Mouse (Mus musculus) myocyte (in vitro differentiated cells): ENCODE results near the gene Rmdn2. TPM values are rescaled to one million over a fixed set of nuclear protein-coding genes. Genes with fewer than 3 reads are reported as not detected.
A peak's percentile ranks its signal among the peaks of the same experiment; 100 is the strongest.

ENCODE experiments used
- H3K27me3 ChIP-seq: one replicate; pipeline ENCODE4 v1.6.1; 2011; ENCODE audit not compliant: control insufficient read depth, insufficient read depth, insufficient read length
- H3K36me3 ChIP-seq: one replicate; pipeline ENCODE4 v1.6.1; 2011; ENCODE audit not compliant: control insufficient read depth, insufficient read depth
- H3K4me2 ChIP-seq: one replicate; pipeline ENCODE4 v1.6.1; 2011; ENCODE audit warnings: low read depth, control low read depth
- H3K4me3 ChIP-seq: one replicate; pipeline ENCODE4 v1.5.1; 2011; ENCODE audit warnings: mild to moderate bottlenecking, control low read depth, moderate library complexity
- H3K79me2 ChIP-seq: one replicate; pipeline ENCODE4 v1.6.1; 2011; ENCODE audit not compliant: control insufficient read depth, insufficient read depth
- H3ac ChIP-seq: one replicate; pipeline ENCODE4 v1.6.1; 2011; ENCODE audit not compliant: control insufficient read depth, insufficient read length
- CEBPB ChIP-seq: IDR thresholded peaks from 2 replicates; pipeline ENCODE4 v1.6.1; 2011; ENCODE audit warnings: mild to moderate bottlenecking, moderate library complexity; ENCODE audit not compliant: poor library complexity, insufficient read depth, severe bottlenecking
- E2F4 ChIP-seq: IDR thresholded peaks from one replicate; pipeline ENCODE4 v1.6.1; 2011; ENCODE audit warnings: mild to moderate bottlenecking, control low read depth, moderate library complexity; ENCODE audit not compliant: insufficient read depth
- MAX ChIP-seq: IDR thresholded peaks from one replicate; pipeline ENCODE4 v1.6.1; 2011; ENCODE audit warnings: low read depth, mild to moderate bottlenecking, control low read depth
- MYOD1 ChIP-seq, 3 experiments: IDR thresholded peaks; one replicate each; pipeline ENCODE4 v1.6.1; 2011; ENCODE audit warnings: control low read depth in 2 of 3, low read depth in 2 of 3, mild to moderate bottlenecking in 2 of 3, moderate library complexity in 1 of 3; ENCODE audit not compliant: insufficient read length in 2 of 3, control insufficient read depth in 1 of 3
- MYOG ChIP-seq, 3 experiments: IDR thresholded peaks; one replicate each; pipeline ENCODE4 v1.6.1; 2011; ENCODE audit warnings: control low read depth in 2 of 3, low read depth in 2 of 3, mild to moderate bottlenecking in 2 of 3; ENCODE audit not compliant: insufficient read length in 2 of 3, control insufficient read depth in 1 of 3, insufficient read depth in 1 of 3
- POLR2A ChIP-seq: IDR thresholded peaks from one replicate; pipeline ENCODE4 v1.6.1; 2011; ENCODE audit warnings: low read depth, mild to moderate bottlenecking, control low read depth, moderate library complexity; ENCODE audit not compliant: insufficient read length
- POLR2AphosphoS2 ChIP-seq: IDR thresholded peaks from one replicate; pipeline ENCODE4 v1.6.1; 2011; ENCODE audit warnings: low read depth, control low read depth; ENCODE audit not compliant: insufficient read length
- REST ChIP-seq: IDR thresholded peaks from one replicate; pipeline ENCODE4 v1.6.1; 2011; ENCODE audit warnings: mild to moderate bottlenecking, control low read depth, moderate library complexity; ENCODE audit not compliant: insufficient read depth, insufficient read length
- SRF ChIP-seq: IDR thresholded peaks from one replicate; pipeline ENCODE4 v1.6.1; 2011; ENCODE audit warnings: low read depth; ENCODE audit not compliant: control insufficient read depth, insufficient read length
- TCF12 ChIP-seq: IDR thresholded peaks from one replicate; pipeline ENCODE4 v1.6.1; 2011; ENCODE audit warnings: mild to moderate bottlenecking, control low read depth; ENCODE audit not compliant: poor library complexity, insufficient read depth, severe bottlenecking
- TCF3 ChIP-seq: IDR thresholded peaks from one replicate; pipeline ENCODE4 v1.6.1; 2011; ENCODE audit warnings: low read depth, control low read depth; ENCODE audit not compliant: insufficient read length
- USF1 ChIP-seq: IDR thresholded peaks from one replicate; pipeline ENCODE4 v1.6.1; 2011; ENCODE audit warnings: low read depth, mild to moderate bottlenecking, control low read depth, moderate library complexity
- polyA plus RNA-seq: library from polyadenylated mRNA; unstranded; fragments of >200 nt; fragmentation: generic; extraction: Trizol; gene quantifications from one replicate; pipeline ENCODE4 v1.2.1, GENCODE M21; 2012; ENCODE audit warnings: missing spikeins

The Rmdn2 gene
- polyA plus RNA-seq, 1 experiment: 1.6 TPM

- no peaks in the 10 kb centered on the region for H3K36me3 ChIP-seq
- TF ChIP-seq MYOD1 (IDR thresholded peaks at IDR 0.05; ENCODE audit: control insufficient read depth in 1 of 3, insufficient read length in 2 of 3, low read depth in 2 of 3) (no peak), TCF3 (no peak), REST (no peak), SRF (no peak), POLR2A (no peak), POLR2AphosphoS2 (no peak), CEBPB (no peak), USF1 (no peak), MAX (no peak)
These were observed 101.6 kb downstream of the Rmdn2 start for GRCm38 (mm10) chr17:79713276-79713642.

GRCm38 (mm10) chr17:79713643-79714367 is 102.1 kb downstream of the Rmdn2 start:
- no peaks in the 10 kb centered on the region for H3K27me3 ChIP-seq
- peak overlapping the region; percentile 30 for H3K4me3 ChIP-seq
- no peaks in the 10 kb centered on the region for H3K36me3 ChIP-seq

More at GRCm38 (mm10) chr17:79713276-79713642, 101.6 kb downstream of the Rmdn2 start:
- Histone ChIP-seq H3K4me3 (peak overlapping the region; percentile 30), H3K79me2 (no peaks in the 10 kb centered on the region), H3K4me2 (peak overlapping the region; percentile 97), H3ac (peak overlapping the region; percentile 24), H3K27me3 (no peaks in the 10 kb centered on the region)

GRCm38 (mm10) chr17:79714368-79714895 is 102.8 kb downstream of the Rmdn2 start:
- Histone ChIP-seq H3K27me3 (no peaks in the 10 kb centered on the region), H3ac (peak overlapping the region; percentile 24), H3K36me3 (no peaks in the 10 kb centered on the region), H3K4me2 (peak overlapping the region; percentile 97), H3K4me3 (peak overlapping the region; percentile 30), H3K79me2 (no peaks in the 10 kb centered on the region)
- TF ChIP-seq POLR2A (no peak), POLR2AphosphoS2 (no peak), E2F4 (no peak), MAX (no peak), TCF12 (no peak)

More at GRCm38 (mm10) chr17:79713643-79714367, 102.1 kb downstream of the Rmdn2 start:
- peak overlapping the region; percentile 24 for H3ac ChIP-seq
- H3K79me2 ChIP-seq: no peaks in the 10 kb centered on the region
- peak overlapping the region; percentile 97 for H3K4me2 ChIP-seq
- TF ChIP-seq TCF3 (no peak), MYOD1 (IDR thresholded peaks at IDR 0.05; ENCODE audit: control insufficient read depth in 1 of 3, insufficient read length in 2 of 3, low read depth in 2 of 3) (peak in 1 of 3 experiments; percentile 70), POLR2AphosphoS2 (no peak), MYOG (IDR thresholded peaks at IDR 0.05; ENCODE audit: control insufficient read depth in 1 of 3, insufficient read depth in 1 of 3, insufficient read length in 2 of 3, low read depth in 2 of 3) (peak in 2 of 3 experiments; percentile 10 to 71), TCF12 (no peak), REST (peak; percentile 85)

- H3K27me3 ChIP-seq: no peaks in the 10 kb centered on the region
- peak within 1 kb of the TSS; percentile 97 for H3K4me2 ChIP-seq
- H3K36me3 ChIP-seq: no peaks in the 10 kb centered on the region
- peak within 1 kb of the TSS; percentile 30 for H3K4me3 ChIP-seq
- no peaks in the 10 kb centered on the region for H3K79me2 ChIP-seq
- peak within 1 kb of the TSS; percentile 24 for H3ac ChIP-seq
- TF ChIP-seq REST (no peak), CEBPB (no peak), POLR2AphosphoS2 (no peak), POLR2A (no peak), USF1 (no peak), SRF (no peak), TCF12 (no peak), TCF3 (no peak), MYOG (IDR thresholded peaks at IDR 0.05; ENCODE audit: control insufficient read depth in 1 of 3, insufficient read depth in 1 of 3, insufficient read length in 2 of 3, low read depth in 2 of 3) (no peak)
These were observed 103.4 kb downstream of the Rmdn2 start, which contains the start of gene Cyp1b1 for GRCm38 (mm10) chr17:79714931-79715637. Gene Cyp1b1 (minus strand): TSS chr17:79715061.

GRCm38 (mm10) chr17:79715649-79716143 is 104.0 kb downstream of the Rmdn2 start:
- Histone ChIP-seq H3K27me3 (no peaks in the 10 kb centered on the region), H3K36me3 (no peaks in the 10 kb centered on the region), H3K4me3 (peak overlapping the region; percentile 30), H3ac (no peak overlapping the region), H3K4me2 (peak overlapping the region; percentile 97), H3K79me2 (no peaks in the 10 kb centered on the region)
- TF ChIP-seq MYOG (IDR thresholded peaks at IDR 0.05; ENCODE audit: control insufficient read depth in 1 of 3, insufficient read depth in 1 of 3, insufficient read length in 2 of 3, low read depth in 2 of 3): peak in 2 of 3 experiments; percentile 83 to 89
- TF ChIP-seq SRF: no peak
- no peak for TF ChIP-seq POLR2AphosphoS2
- TF ChIP-seq TCF3: no peak
- no peak for TF ChIP-seq CEBPB
- no peak for TF ChIP-seq POLR2A
- no peak for TF ChIP-seq TCF12
- no peak for TF ChIP-seq MAX
- peak in 2 of 3 experiments; percentile 62 to 86 for TF ChIP-seq MYOD1 (IDR thresholded peaks at IDR 0.05; ENCODE audit: control insufficient read depth in 1 of 3, insufficient read length in 2 of 3, low read depth in 2 of 3)
- peak; percentile 25 for TF ChIP-seq REST
- peak; percentile 42 for TF ChIP-seq E2F4
- no peak for TF ChIP-seq USF1
